Mouse (Mus musculus): ENCODE results near the gene Ica1l. TPM values are rescaled to one million over a fixed set of nuclear protein-coding genes. Genes with fewer than 3 reads are reported as not detected.

Gene Ica1l
- polyA plus RNA-seq, 1 experiment, result 0.02 TPM

- Histone ChIP-seq H3K4me2 (ENCODE audit: low read depth) (no peak overlapping the region), H3K4me3 (no peak overlapping the region), H3K79me2 (ENCODE audit: control insufficient read depth, insufficient read depth) (peaks cover 27% of the 10 kb centered on the region), H3K36me3 (ENCODE audit: control insufficient read depth, insufficient read depth) (no peaks in the 10 kb centered on the region), H3ac (ENCODE audit: control insufficient read depth, insufficient read length) (no peak overlapping the region), H3K27me3 (ENCODE audit: control insufficient read depth, insufficient read depth, insufficient read length) (no peaks in the 10 kb centered on the region)
- TF ChIP-seq MYOG (IDR thresholded peaks at IDR 0.05; ENCODE audit: control insufficient read depth in 1 of 3, insufficient read depth in 1 of 3, insufficient read length in 2 of 3, low read depth in 2 of 3) (no peak), POLR2A (IDR thresholded peaks at IDR 0.05; ENCODE audit: insufficient read length, low read depth) (no peak), USF1 (IDR thresholded peaks at IDR 0.05; ENCODE audit: low read depth) (no peak), MYOD1 (IDR thresholded peaks at IDR 0.05; ENCODE audit: control insufficient read depth in 1 of 3, insufficient read length in 2 of 3, low read depth in 2 of 3) (no peak), SRF (IDR thresholded peaks at IDR 0.05; ENCODE audit: control insufficient read depth, insufficient read length, low read depth) (no peak), TCF12 (IDR thresholded peaks at IDR 0.05; ENCODE audit: insufficient read depth, poor library complexity, severe bottlenecking) (no peak), E2F4 (IDR thresholded peaks at IDR 0.05; ENCODE audit: insufficient read depth) (no peak)
Observed at GRCm38 (mm10) chr1:59932991-59933390, 110.0 kb downstream of the Ica1l start.

Other genes starting within 250 kb of the Ica1l start
- 4.3 TPM for gene Fam117b, start 130.2 kb downstream of the Ica1l start, polyA plus RNA-seq (2012; fragmentation: generic; extraction: Trizol)
- gene Carf, start 55.1 kb upstream of the Ica1l start, polyA plus RNA-seq (2012; fragmentation: generic; extraction: Trizol), result 1.2 TPM
- gene Wdr12, start 55.5 kb upstream of the Ica1l start, polyA plus RNA-seq (2012; fragmentation: generic; extraction: Trizol), result 17.0 TPM
- 1.2 TPM for gene Nbeal1, start 137.4 kb upstream of the Ica1l start, polyA plus RNA-seq (2012; fragmentation: generic; extraction: Trizol)

Data from myocyte (in vitro differentiated cells).